ENCODE assay signal across 25 mouse cellular contexts in genomic region chr1:89494816-89495215, GRCm38 (mm10). TPM values are rescaled to one million over a fixed set of nuclear protein-coding genes. Genes with fewer than 3 reads are reported as not detected.
DNase-seq lines count a peak whose midpoint lies in the region; ATAC-seq and TF ChIP-seq lines count a peak whose summit lies in the region.
"Had no signal": no experiment of that assay in that cellular context is flagged by ENCODE, and none has a peak within 500 bp of the region (broad histone marks: within the 10 kb centered on the region; RNA-seq: fewer than 3 reads in every experiment).

No protein-coding gene starts in this region.

- H3K4me1 ChIP-seq in kidney, postnatal 0 days (replicated peaks; ENCODE audit: insufficient read depth, low read length): 0 out of 2 replicates have a peak, but pooled peaks cover 9% of the 10 kb centered on the region
- H3K4me1 ChIP-seq in midbrain, embryonic 10.5 days: peaks cover 60% of the 10 kb centered on the region
- peaks cover 53% of the 10 kb centered on the region for H3K4me1 ChIP-seq in midbrain, embryonic 13.5 days (replicated peaks)
- peaks cover 6% of the 10 kb centered on the region; the same call in 1 of the 2 replicates for H3K4me1 ChIP-seq in stomach, embryonic 14.5 days (ENCODE audit: control insufficient read depth, insufficient read depth, low read length)
- 0 out of 2 replicates have a peak, but pooled peaks cover 3% of the 10 kb centered on the region for H3K4me1 ChIP-seq in stomach, postnatal 0 days (replicated peaks; ENCODE audit: control insufficient read depth, insufficient read depth)
- H3K4me1 ChIP-seq in forebrain, embryonic 16.5 days (replicated peaks; ENCODE audit: control insufficient read depth, insufficient read depth, low read length): 0 out of 2 replicates have a peak, but pooled peaks cover 2% of the 10 kb centered on the region

- H3K27ac ChIP-seq in kidney, postnatal 0 days: peak overlapping the region; percentile 26; the same call in 1 of the 2 replicates
- H3K27ac ChIP-seq in midbrain, embryonic 10.5 days (replicated peaks): peak overlapping the region; percentile 52; the same call in 1 of the 2 replicates
- H3K27ac ChIP-seq in midbrain, embryonic 13.5 days: no peak overlapping the region
- H3K27ac ChIP-seq in stomach, embryonic 14.5 days (ENCODE audit: low read length): 0 out of 2 replicates have a peak overlapping the region, but pooled peaks have one; percentile 48
- peak overlapping the region; percentile 45; the same call in 1 of the 2 replicates for H3K27ac ChIP-seq in stomach, postnatal 0 days (replicated peaks)
- no peak overlapping the region for H3K27ac ChIP-seq in forebrain, embryonic 16.5 days (ENCODE audit: low read length)
- H3K27ac ChIP-seq: forebrain, embryonic 10.5 days; hindbrain, postnatal 0 days; limb, embryonic 10.5 days; liver, embryonic 15.5 days; midbrain, embryonic 15.5 days; neural tube, embryonic 15.5 days had no signal

- no peaks in the 10 kb centered on the region for H3K36me3 ChIP-seq in kidney, postnatal 0 days (ENCODE audit: insufficient read depth, low read length)
- H3K36me3 ChIP-seq in midbrain, embryonic 10.5 days: no peaks in the 10 kb centered on the region; the same call in 1 of the 2 replicates
- no peaks in the 10 kb centered on the region for H3K36me3 ChIP-seq in midbrain, embryonic 13.5 days
- no peaks in the 10 kb centered on the region for H3K36me3 ChIP-seq in stomach, embryonic 14.5 days (ENCODE audit: control insufficient read depth, insufficient read depth, low read length)
- no peaks in the 10 kb centered on the region for H3K36me3 ChIP-seq in stomach, postnatal 0 days (ENCODE audit: control insufficient read depth, insufficient read depth, low read length)
- no peaks in the 10 kb centered on the region for H3K36me3 ChIP-seq in forebrain, embryonic 16.5 days (ENCODE audit: control insufficient read depth, insufficient read depth)
- H3K36me3 ChIP-seq: heart, embryonic 12.5 days; liver, embryonic 15.5 days; midbrain, embryonic 15.5 days; neural tube, embryonic 15.5 days had no signal

- ATAC-seq in kidney, postnatal 0 days (replicated peaks; ENCODE audit: low FRiP score, low read depth): no peak
- ATAC-seq in midbrain, embryonic 13.5 days: no peak
- no peak for ATAC-seq in stomach, embryonic 14.5 days (ENCODE audit: insufficient number of reproducible peaks, insufficient read depth, low FRiP score, low read depth)
- no peak for ATAC-seq in stomach, postnatal 0 days (ENCODE audit: low FRiP score, low TSS enrichment)
- ATAC-seq in forebrain, embryonic 16.5 days: no peak
- ATAC-seq: hindbrain, postnatal 0 days; midbrain, embryonic 15.5 days had no signal

- no peaks in the 10 kb centered on the region for H3K27me3 ChIP-seq in kidney, postnatal 0 days (ENCODE audit: insufficient read depth, low read length)
- H3K27me3 ChIP-seq in midbrain, embryonic 10.5 days (ENCODE audit: low read depth, poor library complexity, severe bottlenecking): no peaks in the 10 kb centered on the region
- H3K27me3 ChIP-seq in midbrain, embryonic 13.5 days: no peaks in the 10 kb centered on the region
- no peaks in the 10 kb centered on the region for H3K27me3 ChIP-seq in stomach, embryonic 14.5 days (ENCODE audit: control insufficient read depth, insufficient read depth, low read length)
- H3K27me3 ChIP-seq in stomach, postnatal 0 days (ENCODE audit: control insufficient read depth, insufficient read depth, low read length): no peaks in the 10 kb centered on the region
- no peaks in the 10 kb centered on the region for H3K27me3 ChIP-seq in forebrain, embryonic 16.5 days (replicated peaks; ENCODE audit: control insufficient read depth, insufficient read depth, low read length)
- H3K27me3 ChIP-seq: heart, embryonic 12.5 days; liver, embryonic 15.5 days; midbrain, embryonic 15.5 days; neural tube, embryonic 15.5 days had no signal

- no peak overlapping the region for H3K9ac ChIP-seq in kidney, postnatal 0 days (ENCODE audit: low read depth, low read length)
- H3K9ac ChIP-seq in midbrain, embryonic 13.5 days (replicated peaks): no peak overlapping the region
- no peak overlapping the region for H3K9ac ChIP-seq in stomach, embryonic 14.5 days (replicated peaks; ENCODE audit: low read depth, low read length)
- no peak overlapping the region for H3K9ac ChIP-seq in stomach, postnatal 0 days (ENCODE audit: low read length)
- no peak overlapping the region for H3K9ac ChIP-seq in forebrain, embryonic 16.5 days (replicated peaks; ENCODE audit: low read depth, low read length)
- H3K9ac ChIP-seq: forebrain, postnatal 0 days; heart, embryonic 12.5 days; liver, embryonic 15.5 days; midbrain, embryonic 15.5 days; neural tube, embryonic 15.5 days had no signal

- no peaks in the 10 kb centered on the region for H3K9me3 ChIP-seq in kidney, postnatal 0 days (replicated peaks; ENCODE audit: low read length)
- no peaks in the 10 kb centered on the region for H3K9me3 ChIP-seq in midbrain, embryonic 10.5 days (replicated peaks)
- H3K9me3 ChIP-seq in midbrain, embryonic 13.5 days: no peaks in the 10 kb centered on the region
- H3K9me3 ChIP-seq in stomach, embryonic 14.5 days (ENCODE audit: control insufficient read depth, low read depth, low read length): no peaks in the 10 kb centered on the region
- no peaks in the 10 kb centered on the region for H3K9me3 ChIP-seq in stomach, postnatal 0 days (ENCODE audit: control insufficient read depth, low read length)
- H3K9me3 ChIP-seq in forebrain, embryonic 16.5 days (ENCODE audit: control insufficient read depth, low read length): no peaks in the 10 kb centered on the region
- H3K9me3 ChIP-seq: forebrain, embryonic 10.5 days; heart, embryonic 12.5 days; limb, embryonic 10.5 days; liver, embryonic 15.5 days; midbrain, embryonic 15.5 days; neural tube, embryonic 15.5 days had no signal

- H3K4me3 ChIP-seq in kidney, postnatal 0 days (replicated peaks; ENCODE audit: low read depth, low read length): no peak overlapping the region
- no peak overlapping the region for H3K4me3 ChIP-seq in midbrain, embryonic 10.5 days
- H3K4me3 ChIP-seq in midbrain, embryonic 13.5 days (replicated peaks): no peak overlapping the region
- no peak overlapping the region for H3K4me3 ChIP-seq in stomach, embryonic 14.5 days (ENCODE audit: low read depth, low read length)
- no peak overlapping the region for H3K4me3 ChIP-seq in stomach, postnatal 0 days (ENCODE audit: low read depth, low read length)
- no peak overlapping the region for H3K4me3 ChIP-seq in forebrain, embryonic 16.5 days (replicated peaks; ENCODE audit: low read length)
- H3K4me3 ChIP-seq: forebrain, embryonic 10.5 days; heart, embryonic 12.5 days; limb, embryonic 10.5 days; liver, embryonic 15.5 days; midbrain, embryonic 15.5 days; myocyte; neural tube, embryonic 15.5 days had no signal

- no peak overlapping the region for H3K4me2 ChIP-seq in kidney, postnatal 0 days (ENCODE audit: low read length)
- no peak overlapping the region for H3K4me2 ChIP-seq in midbrain, embryonic 13.5 days (replicated peaks)
- no peak overlapping the region for H3K4me2 ChIP-seq in stomach, embryonic 14.5 days (replicated peaks; ENCODE audit: low read depth, low read length)
- H3K4me2 ChIP-seq in stomach, postnatal 0 days (replicated peaks; ENCODE audit: low read depth): no peak overlapping the region; the same call in 1 of the 2 replicates
- H3K4me2 ChIP-seq in forebrain, embryonic 16.5 days (ENCODE audit: low read length): no peak overlapping the region
- H3K4me2 ChIP-seq: heart, embryonic 12.5 days; liver, embryonic 15.5 days; midbrain, embryonic 15.5 days; neural tube, embryonic 15.5 days had no signal

- TF ChIP-seq CTCF in kidney, postnatal 0 days (IDR thresholded peaks at IDR 0.05; ENCODE audit: low read depth): no peak
- TF ChIP-seq CTCF in stomach, postnatal 0 days (IDR thresholded peaks at IDR 0.05; ENCODE audit: low read depth): no peak

- DNase-seq in kidney, postnatal 0 days (ENCODE audit: low spot score): no peak
- DNase-seq in kidney, adult 9 months: no peak
- DNase-seq in midbrain, embryonic 10.5 days (ENCODE audit: low spot score): no peak
- peak; percentile 55 for DNase-seq in stomach, postnatal 0 days (ENCODE audit: low spot score)
- DNase-seq: adrenal gland, adult 2 months; cerebellum, adult 11-12 months; cerebellum, postnatal 14 days; forebrain, postnatal 0 days; gastrocnemius, postnatal 14 days; heart, adult 11 months; heart, postnatal 10 days; liver; right cerebral cortex, adult 18-20 months; right cerebral cortex, postnatal 4 days had no signal

- TF ChIP-seq EP300 in stomach, postnatal 0 days (optimal IDR thresholded peaks at IDR 0.05): no peak

- WGBS in kidney, postnatal 0 days: 69% methylated on average over 1 of the region's 1 CpGs
- WGBS in midbrain, embryonic 10.5 days: 92% methylated on average over 1 of the region's 1 CpGs
- 92% methylated on average over 1 of the region's 1 CpGs for WGBS in midbrain, embryonic 13.5 days
- WGBS in stomach, embryonic 14.5 days: 66% methylated on average over 1 of the region's 1 CpGs
- WGBS in stomach, postnatal 0 days: 67% methylated on average over 1 of the region's 1 CpGs
- 97% methylated on average over 1 of the region's 1 CpGs for WGBS in forebrain, embryonic 16.5 days

RNA-seq across cellular contexts. Expression of gene Agap1, which starts 40.2 kb away (rescaled TPM):
- 8.5 and 8.7 TPM in 2 replicates for polyA plus RNA-seq in kidney, postnatal 0 days (2015; fragmentation: Nextera tagmentation; extraction: Ambion mirVana)
- 16.6 and 23.2 TPM in 2 replicates for polyA plus RNA-seq in midbrain, embryonic 10.5 days (2016; fragmentation: Nextera tagmentation; extraction: Ambion mirVana)
- polyA plus RNA-seq in midbrain, embryonic 13.5 days (2015; fragmentation: Nextera tagmentation; extraction: Ambion mirVana): 41.4 and 50.2 TPM in 2 replicates
- 17.6 and 20.0 TPM in 2 replicates for polyA plus RNA-seq in stomach, embryonic 14.5 days (2014; fragmentation: Nextera tagmentation; extraction: Ambion mirVana)
- 4.2 TPM in 2 replicates for polyA plus RNA-seq in stomach, postnatal 0 days (2015; fragmentation: Nextera tagmentation; extraction: Ambion mirVana)
- polyA plus RNA-seq in forebrain, embryonic 16.5 days (2015; fragmentation: Nextera tagmentation; extraction: Ambion mirVana): 36.3 and 37.2 TPM in 2 replicates

Comparison
In these comparisons a context has a peak if more than half of its experiments do, and no peak if none do; other contexts are left out.
1. H3K27ac ChIP-seq: peak in kidney, postnatal 0 days (single experiment), midbrain, embryonic 10.5 days (single experiment), stomach, embryonic 14.5 days (single experiment) and stomach, postnatal 0 days (single experiment); none in midbrain, embryonic 13.5 days (single experiment) and forebrain, embryonic 16.5 days (single experiment).